Mouse (Mus musculus): ENCODE data around the gene Kcnc3.

- TF ChIP-seq CTCF (IDR thresholded peaks at IDR 0.05) (peak; percentile 67), EP300 (IDR thresholded peaks at IDR 0.05) (no peak)
Measured at GRCm38 (mm10) chr7:44641887-44642286, 51.4 kb downstream of the Kcnc3 start.

All from lung, postnatal 0 days (tissue).